ENCODE assay signal across 12 mouse cellular contexts in genomic region chr1:64970685-64971084, GRCm38 (mm10). TPM values are rescaled to one million over a fixed set of nuclear protein-coding genes. Genes with fewer than 3 reads are reported as not detected.
DNase-seq lines count a peak whose midpoint lies in the region; ATAC-seq and TF ChIP-seq lines count a peak whose summit lies in the region.
"Had no signal": no experiment of that assay in that cellular context is flagged by ENCODE, and none has a peak within 500 bp of the region (broad histone marks: within the 10 kb centered on the region; RNA-seq: fewer than 3 reads in every experiment).

No protein-coding gene starts in this region.

- peak; percentile 24 for DNase-seq in kidney, adult 9 months
- DNase-seq in CD4-positive helper T cell, adult 2 months (ENCODE audit: low read depth, low spot score), result peak; percentile 72
- DNase-seq in kidney, postnatal 36 days, result peak; percentile 6 to 14
- DNase-seq in right cerebral cortex, postnatal 36 days (ENCODE audit: low spot score in 2 of 2), result no peak
- no peak for DNase-seq in heart, adult 2 months
- DNase-seq: forebrain, postnatal 0 days; spleen, adult 18-20 months had no signal

- TF ChIP-seq EP300 in heart, adult 2 months (IDR thresholded peaks at IDR 0.05; ENCODE audit: insufficient read depth, low read depth, low read length), result no peak

- WGBS in kidney, embryonic 15.5 days, result 69% methylated on average over 5 of the region's 5 CpGs
- WGBS in heart, adult 2 months, result 31% methylated on average over 5 of the region's 5 CpGs

- intact Hi-C loops in heart, adult 2 months (cut with DNase I), result no loop called here

- H3K4me1 ChIP-seq in kidney, embryonic 15.5 days, result 0 out of 2 replicates have a peak, but pooled peaks cover 2% of the 10 kb centered on the region
- no peaks in the 10 kb centered on the region for H3K4me1 ChIP-seq in heart, adult 2 months (ENCODE audit: control insufficient read depth, insufficient read depth, low read length)

- H3K27me3 ChIP-seq in kidney, embryonic 15.5 days, result no peaks in the 10 kb centered on the region
- H3K27me3 ChIP-seq in heart, adult 2 months (ENCODE audit: control insufficient read depth, insufficient read depth, low read length), result no peaks in the 10 kb centered on the region

- no peak overlapping the region for H3K27ac ChIP-seq in kidney, embryonic 15.5 days
- H3K27ac ChIP-seq in heart, adult 2 months, result no peak overlapping the region

- no peak for ATAC-seq in kidney, embryonic 15.5 days (replicated peaks; ENCODE audit: low FRiP score)
- ATAC-seq in neutrophil, adult 5-6 weeks (ENCODE audit: extremely low read depth, insufficient number of reproducible peaks, low FRiP score, poor library complexity, severe bottlenecking), result peak; percentile 60; the same call in 1 of the 2 replicates
- no peak for ATAC-seq in frontal cortex, adult (ENCODE audit: low TSS enrichment)
- ATAC-seq: forebrain, postnatal 0 days; intestine, embryonic 16.5 days had no signal

- H3K9ac ChIP-seq in kidney, embryonic 15.5 days, result no peak overlapping the region
- H3K9ac ChIP-seq in heart, adult 2 months (ENCODE audit: low read depth, low read length), result no peak overlapping the region
- H3K9ac ChIP-seq: forebrain, postnatal 0 days had no signal

- no peak for TF ChIP-seq POLR2A in heart, adult 2 months (IDR thresholded peaks at IDR 0.05; ENCODE audit: insufficient read depth, low read depth, low read length)

- H3K36me3 ChIP-seq in kidney, embryonic 15.5 days, result no peaks in the 10 kb centered on the region
- no peaks in the 10 kb centered on the region for H3K36me3 ChIP-seq in heart, adult 2 months (ENCODE audit: control insufficient read depth, insufficient read depth, low read length)

- TF ChIP-seq CTCF in heart, adult 2 months (IDR thresholded peaks at IDR 0.05), result no peak

- H3K4me3 ChIP-seq in kidney, embryonic 15.5 days (replicated peaks), result no peak overlapping the region
- no peak overlapping the region for H3K4me3 ChIP-seq in heart, adult 2 months

- 0 out of 2 replicates have a peak, but pooled peaks cover 3% of the 10 kb centered on the region for H3K9me3 ChIP-seq in kidney, embryonic 15.5 days (replicated peaks)

- no peaks in the 10 kb centered on the region for H3K79me2 ChIP-seq in heart, adult 2 months (replicated peaks; ENCODE audit: control insufficient read depth, insufficient read depth, low read length)

- no peak overlapping the region for H3K4me2 ChIP-seq in kidney, embryonic 15.5 days
- H3K4me2 ChIP-seq: liver, embryonic 11.5 days had no signal

RNA-seq across cellular contexts. Expression of gene Plekhm3, which starts 14.1 kb away (rescaled TPM):
- polyA plus RNA-seq in kidney, embryonic 15.5 days (2015; fragmentation: Nextera tagmentation; extraction: Ambion mirVana), result 6.8 and 7.8 TPM in 2 replicates
- total RNA-seq in neutrophil, adult 5-6 weeks (2017), result 60.1 and 63.2 TPM in 2 replicates
- 1 to 10 TPM; 6.8 to 6.9 TPM for total RNA-seq in heart, adult 2 months (2021)
- polyA plus RNA-seq in heart, adult 2 months (2012; rRNA removed), result 3.3 and 4.7 TPM in 2 replicates

Comparison
In these comparisons a context has a peak if more than half of its experiments do, and no peak if none do; other contexts are left out.
1. DNase-seq: peak in kidney, adult 9 months (single experiment), CD4-positive helper T cell, adult 2 months (single experiment) and kidney, postnatal 36 days (2 of 2); none in right cerebral cortex, postnatal 36 days (0 of 2) and heart, adult 2 months (0 of 2).